Mouse (Mus musculus): ENCODE results near the gene Timmdc1.
A peak's percentile ranks its signal among the peaks of the same experiment; 100 is the strongest.

Timmdc1 gene

GRCm38 (mm10) chr16:38522129-38523084, at the start of gene Timmdc1:
Timmdc1 (minus strand) TSS chr16:38522663.
- DNase-seq: peak; percentile 97

- no peak for DNase-seq
Measured at GRCm38 (mm10) chr16:38571481-38571880, 49.0 kb upstream of the Timmdc1 start.

GRCm38 (mm10) chr16:38568192-38568591, 45.7 kb upstream of the Timmdc1 start:
- no peak for DNase-seq

- no peak for DNase-seq
Measured at GRCm38 (mm10) chr16:38563516-38563915, 41.1 kb upstream of the Timmdc1 start.

GRCm38 (mm10) chr16:38562968-38563327, 40.5 kb upstream of the Timmdc1 start:
- DNase-seq: no peak

GRCm38 (mm10) chr16:38562131-38562967, 39.9 kb upstream of the Timmdc1 start:
- DNase-seq: peak; percentile 95

GRCm38 (mm10) chr16:38558221-38558748, 35.8 kb upstream of the Timmdc1 start, which contains the start of gene Tmem39a:
Tmem39a (plus strand) TSS chr16:38558698.
- DNase-seq: no peak

GRCm38 (mm10) chr16:38555988-38556387, 33.5 kb upstream of the Timmdc1 start:
- DNase-seq: no peak

GRCm38 (mm10) chr16:38549479-38550396, 27.3 kb upstream of the Timmdc1 start, which contains the start of gene Poglut1:
Poglut1 (minus strand) TSS chr16:38550258.
- DNase-seq: peak; percentile 85

- DNase-seq: no peak
Measured at GRCm38 (mm10) chr16:38548000-38548399, 25.5 kb upstream of the Timmdc1 start.

GRCm38 (mm10) chr16:38538716-38539380, 16.4 kb upstream of the Timmdc1 start:
- no peak for DNase-seq

GRCm38 (mm10) chr16:38536544-38537146, 14.2 kb upstream of the Timmdc1 start:
- peak; percentile 54 for DNase-seq

GRCm38 (mm10) chr16:38526264-38526663, 3.8 kb upstream of the Timmdc1 start:
- no peak for DNase-seq

- DNase-seq: peak; percentile 22
Measured at GRCm38 (mm10) chr16:38521211-38521987, 1.1 kb downstream of the Timmdc1 start.

- DNase-seq: no peak
Measured at GRCm38 (mm10) chr16:38519140-38519539, 3.3 kb downstream of the Timmdc1 start.

- DNase-seq: no peak
Measured at GRCm38 (mm10) chr16:38510846-38511245, 11.6 kb downstream of the Timmdc1 start.

- DNase-seq: peak; percentile 60
Measured at GRCm38 (mm10) chr16:38506041-38506634, 16.3 kb downstream of the Timmdc1 start.

GRCm38 (mm10) chr16:38503528-38503927, 18.9 kb downstream of the Timmdc1 start:
- DNase-seq: no peak

GRCm38 (mm10) chr16:38502469-38502868, 20.0 kb downstream of the Timmdc1 start:
- DNase-seq: no peak

All from cerebellum, adult 9-11 months (tissue).